Mouse (Mus musculus) kidney, embryonic 16.5 days (tissue): ENCODE results near the gene Tuba1c. TPM values are rescaled to one million over a fixed set of nuclear protein-coding genes. Genes with fewer than 3 reads are reported as not detected.

Experiments used
- ATAC-seq: fragments of 200-750 bp; cut with Nextera tagmentation; 2 replicates; pipeline ENCODE4 v1.8.0; 2017; ENCODE audit warnings: moderate TSS enrichment; ENCODE audit not compliant: low FRiP score, low TSS enrichment
- H3K27ac ChIP-seq: fragments of 300-500 bp; sonication (generic); 2 replicates; pipeline ENCODE4 v1.5.1; 2014; ENCODE audit warnings: low read length
- H3K27me3 ChIP-seq: fragments of 300-500 bp; sonication (generic); 2 replicates; pipeline ENCODE4 v1.6.1; 2014; ENCODE audit warnings: low read length, control low read depth, mixed read lengths; ENCODE audit not compliant: insufficient read depth
- H3K36me3 ChIP-seq: fragments of 300-500 bp; sonication (generic); 2 replicates; pipeline ENCODE4 v1.6.1; 2014; ENCODE audit warnings: low read length, control low read depth, mixed read lengths; ENCODE audit not compliant: insufficient read depth
- H3K4me1 ChIP-seq: fragments of 300-500 bp; sonication (generic); 2 replicates; pipeline ENCODE4 v1.6.1; 2014; ENCODE audit warnings: low read length, control low read depth, mixed read lengths; ENCODE audit not compliant: insufficient read depth
- H3K4me2 ChIP-seq: fragments of 300-500 bp; sonication (generic); replicated peaks from 2 replicates; pipeline ENCODE4 v1.6.1; 2014; ENCODE audit warnings: low read depth, low read length
- H3K4me3 ChIP-seq: fragments of 300-500 bp; sonication (generic); 2 replicates; pipeline ENCODE4 v1.5.1; 2014; ENCODE audit warnings: mild to moderate bottlenecking, low read length
- H3K9ac ChIP-seq: fragments of 300-500 bp; sonication (generic); replicated peaks from 2 replicates; pipeline ENCODE4 v1.6.1; 2014; ENCODE audit warnings: low read length
- H3K9me3 ChIP-seq: fragments of 300-500 bp; sonication (generic); 2 replicates; pipeline ENCODE4 v1.6.1; 2016; ENCODE audit warnings: low read length, control low read depth
- WGBS: fragments of 180-500 bp; shearing (Covaris S2); extraction: QIAGEN DNeasy Blood & Tissue Kit; methylation state at CpG from one replicate; pipeline ENCODE4 v1.1.7; 2014; 5-methylcytosine and 5-hydroxymethylcytosine counted together
- polyA plus RNA-seq: library from polyadenylated mRNA; unstranded; fragments of >200 nt; fragmentation: Nextera tagmentation; extraction: Ambion mirVana; gene quantifications from 2 replicates; pipeline ENCODE4 v1.2.1, GENCODE M21; 2015

The Tuba1c gene
- 213 and 219 TPM in 2 replicates for polyA plus RNA-seq

DNA sequence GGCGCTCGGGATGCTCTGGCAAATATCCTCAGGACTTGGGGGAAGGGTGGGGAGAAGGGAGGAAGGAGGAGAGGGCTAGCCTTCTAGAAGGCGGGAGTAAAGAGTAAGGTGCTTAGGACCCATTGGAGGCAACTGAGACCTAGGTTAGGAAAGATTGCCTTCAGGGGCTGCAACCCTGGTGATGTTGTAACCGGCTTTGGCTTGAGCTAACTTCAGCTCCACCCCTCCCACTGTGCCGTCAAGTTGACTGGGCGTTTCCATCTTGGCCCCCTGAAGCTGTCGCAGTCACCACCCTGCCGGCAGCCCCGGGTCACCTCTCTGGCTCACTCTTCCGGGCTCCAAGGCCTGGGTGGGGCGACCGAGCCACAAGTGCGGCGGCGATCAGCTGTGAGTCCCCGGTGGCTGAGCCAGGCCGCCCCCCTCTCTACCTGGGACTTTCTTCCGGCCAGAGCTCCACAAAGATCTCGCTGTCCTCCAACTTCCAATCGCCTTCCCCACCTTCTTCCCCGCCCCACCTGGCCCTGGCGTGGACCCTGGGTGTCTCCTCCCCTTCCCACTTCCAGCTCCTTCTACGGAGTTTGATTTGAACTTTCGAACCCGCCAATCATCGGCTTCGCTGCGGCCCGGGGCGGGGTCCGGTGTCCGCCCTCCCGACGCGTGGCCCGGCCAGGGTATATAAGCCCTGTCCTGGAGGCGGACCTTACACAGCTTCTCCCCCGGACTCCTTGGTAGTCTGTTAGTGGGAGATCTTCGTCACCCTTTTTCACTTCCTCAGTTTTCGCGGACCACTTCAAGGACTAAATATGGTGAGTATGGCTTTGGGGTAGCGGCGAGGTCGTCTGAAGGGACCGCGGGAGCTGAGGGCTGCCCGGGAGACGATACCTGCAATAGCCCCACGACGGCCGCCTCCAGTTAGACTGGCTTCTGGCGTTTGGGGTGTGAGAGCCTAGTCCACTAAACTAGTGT, at the start of gene Tuba1c:
Gene Tuba1c (plus strand): TSS at position 273 of the 966 bp plus-strand sequence.
- peaks cover 36% of the 10 kb centered on the region for H3K4me1 ChIP-seq
- H3K27me3 ChIP-seq = no peaks in the 10 kb centered on the region
- peak within 1 kb of the TSS; percentile 54 for H3K4me3 ChIP-seq
- peak; percentile 94 for ATAC-seq
- H3K36me3 ChIP-seq = peaks cover 5% of the 10 kb centered on the region
- H3K4me2 ChIP-seq = peak within 1 kb of the TSS; percentile 76
- under 1% methylated on average over 52 of the region's 52 CpGs for WGBS
- H3K9me3 ChIP-seq = no peaks in the 10 kb centered on the region
- H3K27ac ChIP-seq = peak within 1 kb of the TSS; percentile 85
- H3K9ac ChIP-seq = peak within 1 kb of the TSS; percentile 68

DNA sequence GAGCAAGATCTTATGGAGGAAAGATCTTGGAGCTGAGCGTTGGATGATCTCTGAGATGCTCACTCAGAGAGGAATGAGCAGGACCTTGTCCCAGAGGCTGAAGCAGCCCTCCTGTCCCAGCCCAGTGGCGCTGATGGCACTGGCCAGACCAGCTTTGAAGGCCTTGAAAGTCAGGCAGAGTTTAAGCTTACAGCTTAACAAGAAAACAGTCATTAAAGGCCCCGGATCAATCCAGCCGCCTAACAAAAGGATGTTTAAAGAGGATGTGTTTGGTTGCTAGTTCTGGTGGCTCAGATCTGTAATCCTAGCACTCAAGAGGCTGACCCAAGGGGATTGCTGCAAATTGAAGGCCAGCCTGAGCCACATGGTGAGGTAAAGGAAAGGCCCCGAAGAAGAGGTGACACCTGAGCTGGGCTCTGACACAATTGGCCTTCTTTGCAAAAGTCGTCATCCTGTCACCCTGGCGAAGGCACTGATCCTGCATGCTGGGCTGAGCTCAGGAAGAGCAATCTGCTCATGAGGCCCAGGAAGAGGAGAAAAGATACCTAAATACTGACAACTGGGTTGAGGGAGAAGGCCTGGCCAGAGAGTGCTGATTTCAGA, 49.6 kb upstream of the Tuba1c start:
- H3K36me3 ChIP-seq = no peaks in the 10 kb centered on the region
- H3K9ac ChIP-seq = no peak overlapping the region
- H3K4me3 ChIP-seq = no peak overlapping the region
- peaks cover 27% of the 10 kb centered on the region for H3K4me1 ChIP-seq
- no peak overlapping the region for H3K4me2 ChIP-seq
- no peak for ATAC-seq
- no peaks in the 10 kb centered on the region for H3K9me3 ChIP-seq
- WGBS = 36% methylated on average over 7 of the region's 7 CpGs
- H3K27me3 ChIP-seq = no peaks in the 10 kb centered on the region
- no peak overlapping the region for H3K27ac ChIP-seq

DNA sequence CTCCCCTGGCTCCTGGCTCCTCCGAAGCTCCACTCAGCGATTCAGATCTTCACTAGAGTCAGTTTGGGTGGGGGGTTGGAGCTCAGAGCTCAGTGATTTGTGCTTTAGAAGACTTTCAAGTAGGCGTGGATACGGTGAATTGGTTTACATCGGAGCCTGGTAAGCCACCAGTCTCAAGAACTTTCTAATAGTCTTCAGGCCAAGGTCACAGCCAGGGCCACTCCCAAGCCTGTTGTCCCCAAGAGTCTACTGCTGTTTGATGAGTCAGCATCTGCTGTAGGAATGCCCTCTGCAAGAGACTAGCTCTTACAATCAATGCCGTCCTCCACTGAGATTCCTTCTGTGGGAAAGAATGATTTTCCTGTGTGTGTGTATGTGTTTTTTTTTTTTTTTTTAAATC, 47.6 kb upstream of the Tuba1c start:
- Histone ChIP-seq H3K4me1 (peaks cover 37% of the 10 kb centered on the region), H3K4me2 (no peak overlapping the region), H3K27me3 (no peaks in the 10 kb centered on the region), H3K9ac (no peak overlapping the region), H3K27ac (no peak overlapping the region), H3K9me3 (no peaks in the 10 kb centered on the region), H3K36me3 (no peaks in the 10 kb centered on the region), H3K4me3 (no peak overlapping the region)
- no peak for ATAC-seq
- WGBS = 79% methylated on average over 6 of the region's 6 CpGs

DNA sequence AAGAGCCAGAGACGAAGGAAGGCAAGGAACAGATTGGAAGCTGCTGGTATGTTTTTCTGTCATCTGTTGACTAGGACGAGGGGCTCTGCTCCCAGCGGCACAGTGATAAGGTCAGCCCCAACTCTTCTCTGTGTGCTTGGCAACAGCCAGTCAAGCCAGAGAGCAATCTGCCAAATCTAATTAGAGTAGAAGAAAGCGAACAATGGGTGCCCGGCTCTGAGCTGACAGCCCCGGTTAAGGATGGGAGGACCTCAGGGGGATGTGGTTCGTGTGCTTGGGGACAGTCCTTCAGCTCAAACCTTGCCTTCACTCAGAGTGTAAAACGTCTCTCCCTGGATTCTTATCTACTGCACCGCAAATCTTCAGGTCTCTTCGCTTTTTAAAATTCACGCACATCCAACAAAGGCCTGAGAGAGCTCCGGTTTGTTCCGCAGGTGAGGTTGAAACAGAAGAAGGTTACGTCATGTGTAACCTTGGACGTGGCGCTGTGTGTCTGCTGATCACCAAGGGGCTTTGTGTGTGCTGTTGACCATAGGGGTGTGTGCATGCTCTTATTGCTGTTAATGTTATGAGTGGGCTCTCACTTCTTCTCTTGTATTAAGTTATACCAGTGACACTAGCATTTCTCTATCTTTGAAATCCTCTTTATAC, 46.1 kb upstream of the Tuba1c start:
- no peak overlapping the region for H3K4me2 ChIP-seq
- no peaks in the 10 kb centered on the region for H3K27me3 ChIP-seq
- no peak for ATAC-seq
- H3K9ac ChIP-seq = no peak overlapping the region
- 61% methylated on average over 16 of the region's 16 CpGs for WGBS
- H3K36me3 ChIP-seq = no peaks in the 10 kb centered on the region
- H3K4me1 ChIP-seq = peaks cover 33% of the 10 kb centered on the region
- no peaks in the 10 kb centered on the region for H3K9me3 ChIP-seq
- H3K27ac ChIP-seq = no peak overlapping the region
- H3K4me3 ChIP-seq = no peak overlapping the region

DNA sequence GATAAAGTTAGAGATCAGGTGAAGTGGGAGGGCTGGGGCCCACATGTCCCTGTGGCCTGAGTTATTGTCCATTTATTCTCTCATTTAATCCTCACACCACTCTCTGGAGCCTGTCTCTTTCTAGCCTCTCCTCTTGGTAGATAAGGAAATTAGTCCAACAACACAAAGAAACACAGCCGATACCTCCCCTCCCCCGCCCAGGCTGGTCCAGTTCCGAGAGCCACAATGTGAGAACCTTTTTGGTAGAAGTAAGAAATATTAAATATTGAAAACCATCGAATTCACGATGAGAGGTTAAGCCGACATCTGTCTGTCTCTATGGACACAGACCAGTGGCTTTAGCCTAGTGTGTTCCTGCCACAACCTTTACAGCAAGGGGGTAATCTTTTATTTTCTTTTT, 45.0 kb upstream of the Tuba1c start:
- H3K27ac ChIP-seq = peak overlapping the region; percentile 94; the same call in 1 of the 2 replicates
- 0 out of 2 replicates have a peak overlapping the region, but pooled peaks have one; percentile 60 for H3K4me3 ChIP-seq
- no peaks in the 10 kb centered on the region for H3K27me3 ChIP-seq
- H3K9ac ChIP-seq = no peak overlapping the region; the same call in 1 of the 2 replicates
- peaks cover 33% of the 10 kb centered on the region for H3K4me1 ChIP-seq
- ATAC-seq = no peak
- H3K4me2 ChIP-seq = peak overlapping the region; percentile 67; the same call in 1 of the 2 replicates
- no peaks in the 10 kb centered on the region for H3K9me3 ChIP-seq
- no peaks in the 10 kb centered on the region for H3K36me3 ChIP-seq
- WGBS = 67% methylated on average over 6 of the region's 6 CpGs

DNA sequence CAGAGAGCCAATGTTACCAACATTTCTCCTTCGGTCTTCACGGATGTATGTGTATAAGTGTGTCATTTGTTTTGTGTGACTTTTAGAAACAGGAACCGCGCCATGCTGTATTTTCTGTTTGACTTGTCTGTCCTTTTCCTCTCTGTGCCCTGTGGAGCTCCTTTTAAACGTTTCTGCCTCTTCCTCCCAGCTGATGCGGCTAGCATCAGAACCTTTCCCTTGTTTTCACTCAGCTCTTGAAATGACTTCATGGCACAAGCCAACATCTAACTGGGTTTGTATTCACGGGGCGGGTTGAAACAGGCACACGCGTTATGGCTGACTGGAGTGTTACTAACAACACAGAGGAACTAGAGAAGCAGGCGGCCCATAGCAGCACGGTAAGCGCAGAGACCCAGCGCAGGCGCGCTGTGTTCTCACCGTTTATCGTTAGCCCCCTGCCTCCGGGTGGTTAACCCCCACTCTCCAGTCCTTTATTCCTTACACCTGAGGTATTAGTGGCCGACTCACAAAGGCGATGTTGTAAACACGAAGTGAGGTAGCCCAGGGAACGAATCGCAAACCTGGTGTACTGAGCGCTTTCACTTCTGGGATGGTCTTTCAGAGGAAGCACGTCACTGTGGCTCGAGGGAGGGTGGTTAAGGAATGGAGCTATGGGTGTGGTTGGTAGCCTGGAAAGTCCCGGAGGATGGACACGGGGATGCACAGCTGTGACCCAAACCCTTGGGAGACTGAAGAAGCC, 44.3 kb upstream of the Tuba1c start:
- peak overlapping the region; percentile 67 for H3K4me2 ChIP-seq
- no peaks in the 10 kb centered on the region for H3K27me3 ChIP-seq
- H3K36me3 ChIP-seq = no peaks in the 10 kb centered on the region
- 3% methylated on average over 29 of the region's 29 CpGs for WGBS
- peak overlapping the region; percentile 60 for H3K4me3 ChIP-seq
- peak overlapping the region; percentile 94 for H3K27ac ChIP-seq
- peak overlapping the region; percentile 85 for H3K9ac ChIP-seq
- ATAC-seq = peak; percentile 86
- H3K9me3 ChIP-seq = no peaks in the 10 kb centered on the region
- peaks cover 38% of the 10 kb centered on the region for H3K4me1 ChIP-seq

DNA sequence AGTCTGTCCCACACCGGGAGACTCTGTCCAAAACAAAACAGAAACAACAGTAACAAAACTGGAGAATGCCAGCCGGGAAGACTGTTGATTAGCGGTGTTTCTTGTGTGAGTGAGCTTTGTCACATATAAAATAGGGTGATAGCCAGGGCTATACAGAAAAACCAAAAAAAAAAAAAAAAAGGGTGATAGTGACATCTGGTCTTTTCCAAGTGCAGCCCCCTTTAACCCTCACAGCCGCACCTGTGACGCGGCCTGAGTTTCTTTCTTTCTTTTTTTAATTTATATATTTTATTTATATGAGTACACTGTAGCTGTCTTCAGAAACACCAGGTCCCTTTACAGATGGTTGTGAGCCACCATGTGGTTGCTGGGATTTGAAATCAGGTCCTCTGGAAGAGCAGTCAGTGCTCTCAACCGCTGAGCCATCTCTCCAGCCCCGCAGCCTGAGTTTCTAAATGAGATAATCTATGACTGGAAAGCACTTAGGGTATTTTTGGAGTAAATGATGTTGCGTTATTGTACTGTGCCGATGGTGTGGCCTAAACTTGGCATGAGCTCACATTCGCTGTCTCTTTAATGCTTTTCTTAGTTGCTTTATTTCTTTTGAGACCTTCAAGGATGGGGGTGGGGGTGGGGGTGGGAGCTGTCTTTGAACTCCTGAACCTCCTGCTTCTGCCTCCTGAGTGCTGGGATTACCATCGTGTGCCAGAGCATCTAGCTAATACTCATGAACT, 43.5 kb upstream of the Tuba1c start:
- ATAC-seq = no peak
- Histone ChIP-seq H3K27me3 (no peaks in the 10 kb centered on the region), H3K27ac (peak overlapping the region; percentile 94), H3K4me2 (peak overlapping the region; percentile 67), H3K9ac (peak overlapping the region; percentile 85), H3K9me3 (no peaks in the 10 kb centered on the region), H3K4me3 (peak overlapping the region; percentile 60), H3K36me3 (no peaks in the 10 kb centered on the region), H3K4me1 (peaks cover 38% of the 10 kb centered on the region)
- WGBS = 37% methylated on average over 12 of the region's 12 CpGs

DNA sequence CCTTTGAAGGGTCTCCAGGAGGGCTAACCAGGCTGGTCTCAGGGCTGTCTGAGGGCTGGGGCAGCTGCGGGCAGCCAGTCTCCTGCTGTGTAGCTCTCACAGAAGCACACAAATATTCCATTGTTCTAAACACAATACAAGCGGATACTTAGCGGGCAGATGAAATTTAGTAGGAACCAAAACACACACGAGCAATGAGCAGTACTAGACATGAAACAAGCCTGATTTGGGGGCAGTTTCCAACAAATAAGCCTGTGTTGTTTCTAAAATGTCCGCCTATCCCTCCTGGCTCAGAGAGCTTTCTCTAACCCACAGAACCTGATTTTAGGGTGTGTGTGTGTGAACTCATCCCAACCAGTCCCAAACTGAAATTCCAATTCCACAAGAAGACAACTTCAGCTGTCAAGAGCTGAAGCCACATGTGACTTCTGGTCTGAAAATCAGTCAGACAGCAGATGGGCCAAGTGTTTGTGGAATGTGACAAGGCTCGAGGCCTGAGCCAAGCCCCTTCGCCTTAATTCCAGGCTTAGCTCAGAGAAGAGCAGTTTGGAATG, 42.5 kb upstream of the Tuba1c start:
- Histone ChIP-seq H3K9ac (peak overlapping the region; percentile 39; the same call in 1 of the 2 replicates), H3K27me3 (no peaks in the 10 kb centered on the region), H3K27ac (peak overlapping the region; percentile 83), H3K4me2 (no peak overlapping the region), H3K4me1 (peaks cover 42% of the 10 kb centered on the region), H3K36me3 (no peaks in the 10 kb centered on the region), H3K4me3 (no peak overlapping the region), H3K9me3 (no peaks in the 10 kb centered on the region)
- WGBS = 45% methylated on average over 7 of the region's 7 CpGs
- ATAC-seq = no peak
